Mouse (Mus musculus) forebrain, embryonic 10.5 days (tissue): ENCODE results near the gene Bmp2k. TPM values are rescaled to one million over a fixed set of nuclear protein-coding genes. Genes with fewer than 3 reads are reported as not detected.
"Not testable (repeated sequence)": the region's sequence is repeated elsewhere in the genome, so short reads cannot be mapped to it uniquely, and the experiment has no call there.

Experiments
- DNase-seq: peaks from one replicate; pipeline ENCODE4 v3.0.0-alpha.2; 2017; ENCODE audit warnings: low spot score; ENCODE audit errors: extremely low spot score
- H3K27ac ChIP-seq: fragments of 300-500 bp; sonication (generic); 2 replicates; pipeline ENCODE4 v1.5.1; 2016; ENCODE audit warnings: mild to moderate bottlenecking
- H3K27me3 ChIP-seq: fragments of 300-500 bp; sonication (generic); 2 replicates; pipeline ENCODE4 v1.6.1; 2016; ENCODE audit warnings: mild to moderate bottlenecking; ENCODE audit not compliant: poor library complexity, severe bottlenecking
- H3K36me3 ChIP-seq: fragments of 300-500 bp; sonication (generic); replicated peaks from 2 replicates; pipeline ENCODE4 v1.6.1; 2016; ENCODE audit warnings: mild to moderate bottlenecking, moderate library complexity
- H3K4me1 ChIP-seq: fragments of 300-500 bp; sonication (generic); 2 replicates; pipeline ENCODE4 v1.6.1; 2016
- H3K4me3 ChIP-seq: fragments of 300-500 bp; sonication (generic); 2 replicates; pipeline ENCODE4 v1.5.1; 2016; ENCODE audit warnings: mild to moderate bottlenecking, moderate library complexity
- H3K9me3 ChIP-seq: fragments of 300-500 bp; sonication (generic); 2 replicates; pipeline ENCODE4 v1.6.1; 2016; ENCODE audit warnings: mild to moderate bottlenecking, moderate library complexity
- WGBS: fragments of 180-500 bp; shearing (Covaris S2); methylation state at CpG from one replicate; pipeline ENCODE4 v1.1.7; 2016; 5-methylcytosine and 5-hydroxymethylcytosine counted together
- polyA plus RNA-seq: library from polyadenylated mRNA; unstranded; fragments of >200 nt; fragmentation: Nextera tagmentation; extraction: Ambion mirVana; gene quantifications from 2 replicates; pipeline ENCODE4 v1.2.1, GENCODE M21; 2016

Bmp2k gene
- polyA plus RNA-seq, 1 experiment from 2014 or later: 8.8 TPM

DNA sequence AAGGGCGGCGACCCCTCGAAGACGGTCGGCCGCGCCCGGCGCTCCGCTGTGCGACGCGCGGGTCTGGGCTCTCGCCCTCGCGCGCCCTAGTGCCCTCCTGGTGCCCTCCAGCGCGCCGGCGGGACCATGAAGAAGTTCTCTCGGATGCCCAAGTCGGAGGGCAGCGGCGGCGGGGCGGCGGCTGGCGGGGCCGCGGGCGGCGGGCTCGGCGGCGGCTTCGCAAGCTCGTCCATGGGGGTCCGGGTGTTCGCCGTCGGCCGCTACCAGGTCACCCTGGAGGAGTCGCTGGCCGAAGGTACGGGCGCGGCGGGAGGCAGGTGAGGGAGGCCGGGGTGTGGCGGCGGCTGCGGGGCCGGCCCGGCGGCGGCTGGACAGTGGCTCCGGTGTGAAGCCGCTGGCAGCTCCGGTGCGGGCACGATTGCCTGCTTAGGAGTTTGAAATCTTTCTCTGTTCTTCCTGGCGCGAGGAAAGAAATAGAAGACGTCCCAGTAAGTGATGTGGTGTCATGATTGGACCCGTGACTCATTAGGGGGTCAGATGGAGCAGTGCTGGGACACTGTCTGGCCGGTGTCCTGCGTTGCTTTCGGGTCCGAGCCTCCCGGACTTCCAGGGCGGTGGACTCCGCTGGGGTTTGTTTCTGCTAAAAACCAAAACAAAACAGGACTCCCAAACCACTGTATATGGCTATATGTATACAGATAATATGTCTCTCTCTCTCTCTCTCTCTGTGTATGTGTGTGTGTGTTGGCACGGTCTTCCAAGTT lies 495 bp downstream of the Bmp2k start:
- WGBS: under 1% methylated on average over 74 of the region's 75 CpGs
- peak; percentile 64 for DNase-seq
- H3K27ac ChIP-seq: peak overlapping the region; percentile 95

DNA sequence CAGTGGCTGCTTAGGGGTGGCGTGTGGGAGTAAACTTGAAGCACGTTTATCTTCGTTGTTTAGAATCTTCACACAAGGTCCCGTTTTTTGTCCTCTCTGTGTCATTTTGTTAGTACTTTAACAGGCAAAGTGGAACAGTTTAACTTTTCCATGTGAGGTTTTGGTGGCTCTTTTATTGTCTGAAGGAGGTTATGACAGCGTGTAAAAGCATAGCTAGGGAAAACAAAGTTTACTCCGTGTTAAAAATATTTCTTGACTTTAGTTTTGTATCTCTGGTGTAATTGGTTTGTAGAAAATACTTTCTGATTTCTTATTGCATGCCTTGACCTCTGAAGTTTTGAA lies 1.0 kb downstream of the Bmp2k start:
- H3K27ac ChIP-seq: peak overlapping the region; percentile 95
- peaks cover 44% of the 10 kb centered on the region for H3K4me1 ChIP-seq
- H3K9me3 ChIP-seq: no peaks in the 10 kb centered on the region
- no peaks in the 10 kb centered on the region for H3K27me3 ChIP-seq
- no peaks in the 10 kb centered on the region for H3K36me3 ChIP-seq
- H3K4me3 ChIP-seq: peak overlapping the region; percentile 90
- DNase-seq: no peak
- WGBS: 19% methylated on average over 6 of the region's 6 CpGs

More for the DNA sequence above, 495 bp downstream of the Bmp2k start:
- no peaks in the 10 kb centered on the region for H3K36me3 ChIP-seq
- no peaks in the 10 kb centered on the region for H3K9me3 ChIP-seq
- peaks cover 42% of the 10 kb centered on the region for H3K4me1 ChIP-seq
- H3K4me3 ChIP-seq: peak overlapping the region; percentile 90
- no peaks in the 10 kb centered on the region for H3K27me3 ChIP-seq

GRCm38 (mm10) chr5:96999601-97000000 lies 2.1 kb downstream of the Bmp2k start:
- H3K27ac ChIP-seq: no peak overlapping the region
- WGBS: 93% methylated on average over 7 of the region's 7 CpGs
- H3K9me3 ChIP-seq: no peaks in the 10 kb centered on the region
- H3K4me1 ChIP-seq: peaks cover 48% of the 10 kb centered on the region
- no peaks in the 10 kb centered on the region for H3K27me3 ChIP-seq
- no peaks in the 10 kb centered on the region for H3K36me3 ChIP-seq
- peak overlapping the region; percentile 90 for H3K4me3 ChIP-seq
- DNase-seq: no peak

DNA sequence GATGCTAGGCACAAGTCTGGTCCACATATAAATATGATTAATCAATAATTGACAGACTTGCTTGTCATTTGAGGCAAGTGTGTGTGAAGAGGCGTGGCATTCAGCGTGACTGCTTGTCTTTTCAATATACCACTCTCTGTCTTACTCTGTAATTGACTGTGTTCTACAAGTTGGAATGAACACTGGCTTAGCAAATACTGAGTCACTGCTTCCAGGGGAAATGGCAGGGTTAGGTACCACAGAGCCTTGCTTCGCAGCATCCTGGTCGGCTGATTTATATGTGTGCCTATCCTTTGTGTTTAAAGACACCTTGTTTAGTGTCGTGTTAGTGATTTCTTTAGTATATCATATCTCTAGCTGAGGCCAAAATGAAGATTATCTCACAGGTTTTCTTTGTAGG lies 3.0 kb downstream of the Bmp2k start:
- no peak overlapping the region for H3K27ac ChIP-seq
- H3K27me3 ChIP-seq: no peaks in the 10 kb centered on the region
- peak; percentile 8 for DNase-seq
- no peaks in the 10 kb centered on the region for H3K36me3 ChIP-seq
- WGBS: 92% methylated on average over 5 of the region's 5 CpGs
- H3K9me3 ChIP-seq: no peaks in the 10 kb centered on the region
- peaks cover 45% of the 10 kb centered on the region for H3K4me1 ChIP-seq
- no peak overlapping the region for H3K4me3 ChIP-seq

- 91% methylated on average over 10 of the region's 10 CpGs for WGBS
- peak; percentile 9 for DNase-seq
- H3K9me3 ChIP-seq: no peaks in the 10 kb centered on the region
- no peak overlapping the region for H3K4me3 ChIP-seq
- H3K27me3 ChIP-seq: no peaks in the 10 kb centered on the region
- H3K36me3 ChIP-seq: no peaks in the 10 kb centered on the region
- H3K4me1 ChIP-seq: peaks cover 39% of the 10 kb centered on the region
- no peak overlapping the region for H3K27ac ChIP-seq
Observed at GRCm38 (mm10) chr5:97001153-97001552, 3.7 kb downstream of the Bmp2k start.

- WGBS: 94% methylated on average over 5 of the region's 5 CpGs
Observed at GRCm38 (mm10) chr5:97001571-97001970, 4.1 kb downstream of the Bmp2k start.

GRCm38 (mm10) chr5:97002336-97002735 lies 4.8 kb downstream of the Bmp2k start:
- H3K36me3 ChIP-seq: no peaks in the 10 kb centered on the region
- H3K27ac ChIP-seq: no peak overlapping the region
- WGBS: 93% methylated on average over 5 of the region's 5 CpGs
- no peaks in the 10 kb centered on the region for H3K27me3 ChIP-seq
- H3K4me1 ChIP-seq: peaks cover 30% of the 10 kb centered on the region
- H3K9me3 ChIP-seq: no peaks in the 10 kb centered on the region
- peak; percentile 12 for DNase-seq
- no peak overlapping the region for H3K4me3 ChIP-seq

More at GRCm38 (mm10) chr5:97001571-97001970, 4.1 kb downstream of the Bmp2k start:
- no peak overlapping the region for H3K27ac ChIP-seq
- no peaks in the 10 kb centered on the region for H3K27me3 ChIP-seq
- H3K36me3 ChIP-seq: no peaks in the 10 kb centered on the region
- peaks cover 34% of the 10 kb centered on the region for H3K4me1 ChIP-seq
- H3K9me3 ChIP-seq: no peaks in the 10 kb centered on the region
- peak; percentile 6 for DNase-seq
- H3K4me3 ChIP-seq: no peak overlapping the region

GRCm38 (mm10) chr5:97002937-97003336 lies 5.4 kb downstream of the Bmp2k start:
- H3K36me3 ChIP-seq: no peaks in the 10 kb centered on the region
- peaks cover 27% of the 10 kb centered on the region for H3K4me1 ChIP-seq
- 90% methylated on average over 7 of the region's 7 CpGs for WGBS
- H3K4me3 ChIP-seq: no peak overlapping the region
- peak; percentile 13 for DNase-seq
- no peaks in the 10 kb centered on the region for H3K27me3 ChIP-seq
- H3K9me3 ChIP-seq: no peaks in the 10 kb centered on the region
- no peak overlapping the region for H3K27ac ChIP-seq

- no peaks in the 10 kb centered on the region for H3K27me3 ChIP-seq
Observed at GRCm38 (mm10) chr5:97004178-97005030, 6.9 kb downstream of the Bmp2k start.

DNA sequence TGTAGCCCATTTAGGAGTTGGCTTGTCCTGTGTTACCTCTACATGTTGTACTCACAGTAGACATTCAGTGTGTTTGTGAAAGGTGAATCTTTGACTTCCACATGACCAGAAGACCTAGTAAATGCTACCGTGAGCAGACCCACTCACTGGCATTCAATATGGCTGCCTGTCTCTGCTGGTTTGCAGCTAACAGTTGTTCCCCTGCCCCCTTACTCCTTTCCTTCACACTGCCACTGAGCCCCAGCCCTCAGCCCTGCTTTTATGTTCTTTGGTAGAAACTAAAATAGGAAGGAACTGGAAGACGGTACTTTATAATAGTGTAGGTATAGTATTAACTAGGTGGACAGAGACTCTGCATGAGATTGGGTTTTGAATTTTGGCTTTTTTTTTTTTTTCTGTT lies 8.4 kb downstream of the Bmp2k start:
- H3K36me3 ChIP-seq: no peaks in the 10 kb centered on the region
- 90% methylated on average over 2 of the region's 2 CpGs for WGBS
- H3K9me3 ChIP-seq: no peaks in the 10 kb centered on the region
- 0 out of 2 replicates have a peak, but pooled peaks cover 7% of the 10 kb centered on the region for H3K4me1 ChIP-seq
- DNase-seq: peak; percentile 2
- no peak overlapping the region for H3K4me3 ChIP-seq
- H3K27ac ChIP-seq: no peak overlapping the region
- H3K27me3 ChIP-seq: no peaks in the 10 kb centered on the region

More at GRCm38 (mm10) chr5:97004178-97005030, 6.9 kb downstream of the Bmp2k start:
- no peak for DNase-seq
- no peaks in the 10 kb centered on the region for H3K36me3 ChIP-seq
- peaks cover 13% of the 10 kb centered on the region for H3K4me1 ChIP-seq
- H3K27ac ChIP-seq: no peak overlapping the region
- H3K4me3 ChIP-seq: no peak overlapping the region
- H3K9me3 ChIP-seq: no peaks in the 10 kb centered on the region
- 86% methylated on average over 23 of the region's 23 CpGs for WGBS

GRCm38 (mm10) chr5:97006929-97007328 lies 9.4 kb downstream of the Bmp2k start:
- Histone ChIP-seq H3K9me3 (no peaks in the 10 kb centered on the region), H3K4me3 (no peak overlapping the region), H3K27ac (no peak overlapping the region), H3K4me1 (0 out of 2 replicates have a peak, but pooled peaks cover 7% of the 10 kb centered on the region), H3K27me3 (no peaks in the 10 kb centered on the region), H3K36me3 (no peaks in the 10 kb centered on the region)
- no peak for DNase-seq
- 87% methylated on average over 3 of the region's 3 CpGs for WGBS

DNA sequence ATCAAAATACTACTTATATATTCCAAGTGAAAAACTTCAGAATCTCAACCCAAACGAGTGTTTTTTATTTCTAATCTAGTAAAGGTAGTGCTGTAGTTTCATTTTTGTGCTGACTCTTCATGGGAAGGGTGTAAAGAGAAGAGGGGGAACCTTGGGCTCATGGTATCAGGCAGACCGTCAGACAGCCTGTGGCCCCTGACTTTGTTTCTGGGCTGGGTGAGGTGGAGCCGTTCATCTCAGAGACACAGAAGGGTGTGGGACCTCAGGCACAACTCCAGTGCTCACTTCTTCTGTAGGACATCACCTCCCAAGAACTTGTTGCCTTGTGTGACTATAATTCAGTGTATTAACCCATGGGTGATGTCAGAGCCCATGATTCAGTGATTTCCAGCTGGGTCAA lies 10.0 kb downstream of the Bmp2k start:
- Histone ChIP-seq H3K4me3 (no peak overlapping the region), H3K27me3 (no peaks in the 10 kb centered on the region), H3K9me3 (no peaks in the 10 kb centered on the region), H3K4me1 (0 out of 2 replicates have a peak, but pooled peaks cover 7% of the 10 kb centered on the region), H3K36me3 (no peaks in the 10 kb centered on the region), H3K27ac (no peak overlapping the region)
- DNase-seq: peak; percentile 13
- WGBS: 88% methylated on average over 3 of the region's 3 CpGs

- not testable (repeated sequence) for H3K4me1 ChIP-seq, H3K27ac ChIP-seq, H3K9me3 ChIP-seq, H3K36me3 ChIP-seq, H3K27me3 ChIP-seq, H3K4me3 ChIP-seq
- WGBS: 91% methylated on average over 10 of the region's 10 CpGs
- peak; percentile 7 for DNase-seq
Observed at GRCm38 (mm10) chr5:97009140-97009539, 11.7 kb downstream of the Bmp2k start.
